Mouse (Mus musculus) c-Kit-negative CD71-positive TER-119-positive erythroid progenitor cells, embryonic 14.5 days (primary cell): ENCODE data around the gene Dglucy.
"Not testable (repeated sequence)": the region's sequence is repeated elsewhere in the genome, so short reads cannot be mapped to it uniquely, and the experiment has no call there.

Experiments used
- DNase-seq: peaks from one replicate; pipeline ENCODE4 v3.0.0-alpha.2; 2013; ENCODE audit warnings: low read depth, low spot score

Gene Dglucy

GRCm38 (mm10) chr12:100780416-100780815 lies 1.6 kb downstream of the Dglucy start:
- no peak for DNase-seq

GRCm38 (mm10) chr12:100781428-100782120 lies 2.7 kb downstream of the Dglucy start:
- DNase-seq, result no peak

- DNase-seq, result no peak
Observed at GRCm38 (mm10) chr12:100784152-100784551, 5.3 kb downstream of the Dglucy start.

- no peak for DNase-seq
Observed at GRCm38 (mm10) chr12:100785344-100785743, 6.5 kb downstream of the Dglucy start.

GRCm38 (mm10) chr12:100789981-100790550 lies 11.2 kb downstream of the Dglucy start:
- DNase-seq, result no peak

- no peak for DNase-seq
Observed at GRCm38 (mm10) chr12:100791425-100791824, 12.6 kb downstream of the Dglucy start.

- DNase-seq, result no peak
Observed at GRCm38 (mm10) chr12:100794450-100795230, 15.8 kb downstream of the Dglucy start.

- no peak for DNase-seq
Observed at GRCm38 (mm10) chr12:100795390-100796036, 16.7 kb downstream of the Dglucy start.

- not testable (repeated sequence) for DNase-seq
Observed at GRCm38 (mm10) chr12:100803391-100803790, 24.5 kb downstream of the Dglucy start.

- DNase-seq, result no peak
Observed at GRCm38 (mm10) chr12:100807280-100807679, 28.4 kb downstream of the Dglucy start.

- DNase-seq, result no peak
Observed at GRCm38 (mm10) chr12:100808609-100809280, 29.9 kb downstream of the Dglucy start.

GRCm38 (mm10) chr12:100810542-100810941 lies 31.7 kb downstream of the Dglucy start:
- DNase-seq, result no peak

GRCm38 (mm10) chr12:100813901-100814300 lies 35.0 kb downstream of the Dglucy start:
- DNase-seq, result no peak

GRCm38 (mm10) chr12:100814671-100815070 lies 35.8 kb downstream of the Dglucy start:
- no peak for DNase-seq

GRCm38 (mm10) chr12:100816906-100817305 lies 38.0 kb downstream of the Dglucy start:
- DNase-seq, result no peak

GRCm38 (mm10) chr12:100819965-100820364 lies 41.1 kb downstream of the Dglucy start:
- no peak for DNase-seq

- DNase-seq, result no peak
Observed at GRCm38 (mm10) chr12:100831021-100831420, 52.2 kb downstream of the Dglucy start.

- no peak for DNase-seq
Observed at GRCm38 (mm10) chr12:100831629-100832325, 52.9 kb downstream of the Dglucy start.

GRCm38 (mm10) chr12:100837208-100837607 lies 58.4 kb downstream of the Dglucy start:
- DNase-seq, result no peak

GRCm38 (mm10) chr12:100839079-100839600 lies 60.3 kb downstream of the Dglucy start:
- DNase-seq, result no peak

GRCm38 (mm10) chr12:100839926-100840325 lies 61.1 kb downstream of the Dglucy start:
- no peak for DNase-seq
